Mouse (Mus musculus): ENCODE results near the gene Tcte2. TPM values are rescaled to one million over a fixed set of nuclear protein-coding genes. Genes with fewer than 3 reads are reported as not detected.

Tcte2 gene
- polyA plus RNA-seq, 1 experiment = 8.1 TPM

DNA sequence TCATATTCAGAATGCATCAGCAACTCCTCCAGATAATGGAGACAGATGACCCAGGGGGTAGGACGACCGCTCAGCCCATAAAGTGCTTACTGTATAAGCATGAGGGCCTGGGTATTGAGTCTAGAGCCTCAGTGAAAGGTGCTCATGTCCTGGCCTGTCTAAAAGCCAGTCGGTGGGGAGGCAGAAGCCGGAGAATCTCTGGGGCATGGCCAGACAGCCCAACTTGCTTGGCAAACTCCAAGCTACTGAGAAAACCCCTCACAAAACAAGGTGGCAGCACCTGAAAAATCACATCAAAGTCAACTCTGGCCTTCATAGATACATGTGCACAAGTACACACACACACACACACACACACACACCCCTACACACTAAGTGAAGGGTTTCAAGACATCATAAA is 12.6 kb downstream of the Tcte2 start:
- no peak for DNase-seq
- WGBS = 94% methylated on average over 4 of the region's 4 CpGs
- TF ChIP-seq CTCF (IDR thresholded peaks at IDR 0.05; ENCODE audit: insufficient read depth, low read length) = no peak
- TF ChIP-seq POLR2A (IDR thresholded peaks at IDR 0.05; ENCODE audit: borderline replicate concordance, extremely low read depth, low read depth, low read length) = no peak

GRCm38 (mm10) chr17:13747681-13748080 is 13.9 kb downstream of the Tcte2 start:
- TF ChIP-seq CTCF (IDR thresholded peaks at IDR 0.05; ENCODE audit: insufficient read depth, low read length) = no peak
- no peak for TF ChIP-seq POLR2A (IDR thresholded peaks at IDR 0.05; ENCODE audit: borderline replicate concordance, extremely low read depth, low read depth, low read length)
- no peak overlapping the region for H3K4me3 ChIP-seq (replicated peaks; ENCODE audit: extremely low read depth, low read depth, low read length)
- 90% methylated on average over 9 of the region's 9 CpGs for WGBS
- peaks cover 22% of the 10 kb centered on the region for H3K4me1 ChIP-seq (ENCODE audit: control insufficient read depth, insufficient read depth, low read length)
- DNase-seq = no peak

More for the DNA sequence above, 12.6 kb downstream of the Tcte2 start:
- H3K4me3 ChIP-seq (replicated peaks; ENCODE audit: extremely low read depth, low read depth, low read length) = no peak overlapping the region
- H3K4me1 ChIP-seq (ENCODE audit: control insufficient read depth, insufficient read depth, low read length) = peaks cover 9% of the 10 kb centered on the region

DNA sequence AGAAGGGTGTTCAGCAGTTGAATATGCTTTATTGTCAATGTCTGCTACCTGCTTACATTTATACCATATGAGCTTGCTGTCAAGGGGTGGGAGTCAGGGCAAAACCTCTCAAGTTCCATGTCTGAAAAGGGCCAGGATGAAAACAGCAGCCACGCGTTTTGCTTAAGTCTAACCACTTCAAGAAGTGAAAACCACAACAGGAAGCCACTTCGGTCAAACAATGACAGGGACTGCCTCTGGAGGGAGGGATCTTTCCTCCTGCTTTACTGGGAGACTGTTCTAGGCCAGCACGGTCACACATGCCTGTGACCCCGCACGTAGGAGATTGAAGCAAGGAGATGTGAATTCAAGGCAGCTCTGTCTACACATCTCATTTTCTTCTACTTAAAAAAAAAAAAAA is 15.3 kb downstream of the Tcte2 start:
- Histone ChIP-seq H3K4me1 (ENCODE audit: control insufficient read depth, insufficient read depth, low read length) (peaks cover 22% of the 10 kb centered on the region), H3K4me3 (replicated peaks; ENCODE audit: extremely low read depth, low read depth, low read length) (no peak overlapping the region)
- no peak for DNase-seq
- TF ChIP-seq POLR2A (IDR thresholded peaks at IDR 0.05; ENCODE audit: borderline replicate concordance, extremely low read depth, low read depth, low read length) = 0 out of 2 replicates have a peak, but pooled peaks have one; percentile 24
- TF ChIP-seq CTCF (IDR thresholded peaks at IDR 0.05; ENCODE audit: insufficient read depth, low read length) = no peak
- 37% methylated on average over 6 of the region's 6 CpGs for WGBS

- 57% methylated on average over 2 of the region's 2 CpGs for WGBS
- TF ChIP-seq CTCF (IDR thresholded peaks at IDR 0.05; ENCODE audit: insufficient read depth, low read length) (no peak), POLR2A (IDR thresholded peaks at IDR 0.05; ENCODE audit: borderline replicate concordance, extremely low read depth, low read depth, low read length) (no peak)
- no peak for DNase-seq
- Histone ChIP-seq H3K4me3 (replicated peaks; ENCODE audit: extremely low read depth, low read depth, low read length) (no peak overlapping the region), H3K4me1 (ENCODE audit: control insufficient read depth, insufficient read depth, low read length) (peaks cover 29% of the 10 kb centered on the region)
Observed at GRCm38 (mm10) chr17:13745373-13745772, 16.3 kb downstream of the Tcte2 start.

- no peak for DNase-seq
- Histone ChIP-seq H3K4me3 (replicated peaks; ENCODE audit: extremely low read depth, low read depth, low read length) (no peak overlapping the region), H3K4me1 (ENCODE audit: control insufficient read depth, insufficient read depth, low read length) (peaks cover 29% of the 10 kb centered on the region)
- TF ChIP-seq POLR2A (IDR thresholded peaks at IDR 0.05; ENCODE audit: borderline replicate concordance, extremely low read depth, low read depth, low read length) (no peak), CTCF (IDR thresholded peaks at IDR 0.05; ENCODE audit: insufficient read depth, low read length) (no peak)
- WGBS = 30% methylated on average over 4 of the region's 4 CpGs
Observed at GRCm38 (mm10) chr17:13744824-13745223, 16.8 kb downstream of the Tcte2 start.

DNA sequence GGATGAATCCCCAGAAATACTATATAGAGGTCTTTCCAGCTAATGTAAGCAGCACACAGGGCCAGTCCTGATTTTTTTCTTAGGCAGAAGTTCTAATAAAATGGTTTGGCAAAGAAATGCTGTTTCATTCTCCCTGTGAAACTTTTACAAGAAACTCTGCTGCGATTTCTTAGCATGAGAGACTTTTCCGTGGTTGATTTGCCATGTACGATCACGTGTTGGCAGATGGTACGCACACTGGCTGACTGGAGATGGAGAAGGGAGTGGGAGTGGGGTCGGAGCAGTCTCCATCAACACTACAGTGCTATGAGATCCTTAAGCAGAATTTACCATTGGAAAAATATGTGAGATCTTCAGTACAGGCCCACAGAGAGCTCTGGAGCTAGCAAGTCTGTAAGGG is 17.4 kb downstream of the Tcte2 start:
- DNase-seq = no peak
- TF ChIP-seq CTCF (IDR thresholded peaks at IDR 0.05; ENCODE audit: insufficient read depth, low read length) (no peak), POLR2A (IDR thresholded peaks at IDR 0.05; ENCODE audit: borderline replicate concordance, extremely low read depth, low read depth, low read length) (no peak)
- Histone ChIP-seq H3K4me3 (replicated peaks; ENCODE audit: extremely low read depth, low read depth, low read length) (no peak overlapping the region), H3K4me1 (ENCODE audit: control insufficient read depth, insufficient read depth, low read length) (peaks cover 29% of the 10 kb centered on the region)
- 62% methylated on average over 6 of the region's 6 CpGs for WGBS

- DNase-seq = no peak
Observed at GRCm38 (mm10) chr17:13743709-13744079, 17.9 kb downstream of the Tcte2 start.

GRCm38 (mm10) chr17:13742941-13743708 is 18.5 kb downstream of the Tcte2 start:
- TF ChIP-seq POLR2A (IDR thresholded peaks at IDR 0.05; ENCODE audit: borderline replicate concordance, extremely low read depth, low read depth, low read length) = no peak
- no peak for TF ChIP-seq CTCF (IDR thresholded peaks at IDR 0.05; ENCODE audit: insufficient read depth, low read length)
- 53% methylated on average over 7 of the region's 7 CpGs for WGBS
- peaks cover 31% of the 10 kb centered on the region for H3K4me1 ChIP-seq (ENCODE audit: control insufficient read depth, insufficient read depth, low read length)
- DNase-seq = no peak
- no peak overlapping the region for H3K4me3 ChIP-seq (replicated peaks; ENCODE audit: extremely low read depth, low read depth, low read length)

More at GRCm38 (mm10) chr17:13743709-13744079, 17.9 kb downstream of the Tcte2 start:
- TF ChIP-seq CTCF (IDR thresholded peaks at IDR 0.05; ENCODE audit: insufficient read depth, low read length) (no peak), POLR2A (IDR thresholded peaks at IDR 0.05; ENCODE audit: borderline replicate concordance, extremely low read depth, low read depth, low read length) (no peak)
- Histone ChIP-seq H3K4me3 (replicated peaks; ENCODE audit: extremely low read depth, low read depth, low read length) (no peak overlapping the region), H3K4me1 (ENCODE audit: control insufficient read depth, insufficient read depth, low read length) (peaks cover 29% of the 10 kb centered on the region)
- 27% methylated on average over 5 of the region's 5 CpGs for WGBS

DNA sequence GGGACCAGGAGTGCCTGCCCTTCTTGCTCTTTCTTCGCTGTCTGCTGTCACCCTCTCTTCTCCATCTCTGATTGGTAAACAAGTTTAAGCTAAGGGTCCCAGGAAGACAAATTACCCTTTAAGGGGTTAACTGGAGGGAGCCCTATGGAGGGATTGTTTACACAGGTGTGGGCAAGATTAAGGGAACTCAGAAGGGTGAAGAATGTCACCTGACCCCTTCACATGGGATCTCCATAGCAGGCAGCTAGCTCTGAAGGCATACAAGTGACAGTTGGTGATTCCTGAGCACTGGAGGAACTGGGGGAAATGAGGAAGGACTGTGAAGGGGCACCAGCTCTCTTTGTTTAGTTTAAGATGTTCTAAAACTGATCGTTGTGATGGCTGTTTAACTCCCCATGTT is 19.3 kb downstream of the Tcte2 start:
- DNase-seq = no peak
- TF ChIP-seq CTCF (IDR thresholded peaks at IDR 0.05; ENCODE audit: insufficient read depth, low read length) (no peak), POLR2A (IDR thresholded peaks at IDR 0.05; ENCODE audit: borderline replicate concordance, extremely low read depth, low read depth, low read length) (no peak)
- H3K4me1 ChIP-seq (ENCODE audit: control insufficient read depth, insufficient read depth, low read length) = peaks cover 32% of the 10 kb centered on the region
- 46% methylated on average over 2 of the region's 2 CpGs for WGBS
- no peak overlapping the region for H3K4me3 ChIP-seq (replicated peaks; ENCODE audit: extremely low read depth, low read depth, low read length)

DNA sequence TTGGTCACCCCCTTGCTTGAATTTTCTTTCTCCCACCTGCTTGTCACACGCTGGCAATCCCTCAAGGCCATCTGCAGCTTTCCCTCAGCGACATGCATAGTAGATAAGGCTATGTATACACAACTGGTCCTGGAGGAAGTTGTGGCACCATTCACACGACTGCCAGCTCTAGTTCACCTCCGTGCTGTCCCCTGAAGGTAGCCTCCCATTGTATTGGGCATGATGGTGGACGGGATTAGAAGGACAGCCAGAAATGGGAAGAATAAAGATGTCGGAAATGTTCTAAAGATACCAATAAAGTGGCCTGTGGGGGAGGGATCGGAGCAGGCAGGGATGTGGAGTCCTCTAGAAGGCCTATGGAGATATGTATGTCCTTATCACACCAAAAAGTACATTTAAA is 20.0 kb downstream of the Tcte2 start:
- Histone ChIP-seq H3K4me3 (replicated peaks; ENCODE audit: extremely low read depth, low read depth, low read length) (no peak overlapping the region), H3K4me1 (ENCODE audit: control insufficient read depth, insufficient read depth, low read length) (peaks cover 32% of the 10 kb centered on the region)
- DNase-seq = no peak
- 61% methylated on average over 7 of the region's 7 CpGs for WGBS
- TF ChIP-seq CTCF (IDR thresholded peaks at IDR 0.05; ENCODE audit: insufficient read depth, low read length) = no peak
- TF ChIP-seq POLR2A (IDR thresholded peaks at IDR 0.05; ENCODE audit: borderline replicate concordance, extremely low read depth, low read depth, low read length) = no peak

Measured in lung, adult 2 months (tissue).